Mouse (Mus musculus) adrenal gland, adult 2 months (tissue): ENCODE measurements around the gene Tmem181a. TPM values are rescaled to one million over a fixed set of nuclear protein-coding genes. Genes with fewer than 3 reads are reported as not detected.
"Not testable (repeated sequence)": the region's sequence is repeated elsewhere in the genome, so short reads cannot be mapped to it uniquely, and the experiment has no call there.

ENCODE experiments used
- DNase-seq: peaks from one replicate; pipeline ENCODE4 v3.0.0; 2021
- polyA plus RNA-seq: library from polyadenylated mRNA; depleted of rRNA; stranded (reverse); fragments of >200 nt; gene quantifications from 2 replicates; pipeline ENCODE4 v1.2.3, GENCODE M21; 2012; rRNA removed
- total RNA-seq, 2 experiments: library from RNA; stranded (reverse); gene quantifications; 2 replicates each; pipeline ENCODE4 v1.2.3; 2021

Tmem181a gene
- total and polyA plus RNA-seq, 3 experiments: 11.4 to 12.7 (median 12.1) TPM

- DNase-seq: not testable (repeated sequence)
These were observed 49.1 kb downstream of the Tmem181a start for GRCm38 (mm10) chr17:6305656-6306270.

GRCm38 (mm10) chr17:6306503-6306902 lies 49.8 kb downstream of the Tmem181a start:
- DNase-seq: not testable (repeated sequence)

GRCm38 (mm10) chr17:6311716-6312115 lies 55.1 kb downstream of the Tmem181a start:
- not testable (repeated sequence) for DNase-seq

GRCm38 (mm10) chr17:6312755-6313154 lies 56.1 kb downstream of the Tmem181a start:
- not testable (repeated sequence) for DNase-seq

GRCm38 (mm10) chr17:6314493-6314892 lies 57.8 kb downstream of the Tmem181a start:
- DNase-seq: not testable (repeated sequence)

GRCm38 (mm10) chr17:6315706-6316105 lies 59.0 kb downstream of the Tmem181a start:
- DNase-seq: not testable (repeated sequence)

- DNase-seq: peak; percentile 70
These were observed 59.9 kb downstream of the Tmem181a start for GRCm38 (mm10) chr17:6316379-6317126.

GRCm38 (mm10) chr17:6317339-6317985 lies 60.8 kb downstream of the Tmem181a start, which contains the start of gene Dynlt1a:
TSS of gene Dynlt1a (minus strand) at chr17:6317500.
- DNase-seq: peak; percentile 99

- DNase-seq: not testable (repeated sequence)
These were observed 64.6 kb downstream of the Tmem181a start for GRCm38 (mm10) chr17:6321081-6321777.

- DNase-seq: not testable (repeated sequence)
These were observed 65.1 kb downstream of the Tmem181a start for GRCm38 (mm10) chr17:6321778-6322101.

GRCm38 (mm10) chr17:6325021-6325420 lies 68.4 kb downstream of the Tmem181a start:
- DNase-seq: not testable (repeated sequence)

- DNase-seq: not testable (repeated sequence)
These were observed 68.9 kb downstream of the Tmem181a start for GRCm38 (mm10) chr17:6325543-6325942.

- DNase-seq: not testable (repeated sequence)
These were observed 70.9 kb downstream of the Tmem181a start for GRCm38 (mm10) chr17:6327554-6327953.

- not testable (repeated sequence) for DNase-seq
These were observed 72.3 kb downstream of the Tmem181a start for GRCm38 (mm10) chr17:6328997-6329396.

GRCm38 (mm10) chr17:6342606-6343294 lies 86.1 kb downstream of the Tmem181a start:
- DNase-seq: not testable (repeated sequence)

- not testable (repeated sequence) for DNase-seq
These were observed 98.6 kb downstream of the Tmem181a start for GRCm38 (mm10) chr17:6355256-6355655.

Other genes starting within 250 kb of the Tmem181a start
- 1 to 10 TPM; 5.3 to 6.9 TPM for gene Serac1, start 177.1 kb upstream of the Tmem181a start, total RNA-seq
- gene Serac1, start 177.1 kb upstream of the Tmem181a start, polyA plus RNA-seq: 2.8 and 4.9 TPM in 2 replicates
- 10 to 100 TPM; 60.6 to 93.9 TPM for gene Gtf2h5, start 177.1 kb upstream of the Tmem181a start, total RNA-seq
- gene Gtf2h5, start 177.1 kb upstream of the Tmem181a start, polyA plus RNA-seq: 3.9 and 4.5 TPM in 2 replicates
- gene Tulp4, start 150.4 kb upstream of the Tmem181a start, total RNA-seq: 10 to 100 TPM; 66.5 to 85.6 TPM
- gene Tulp4, start 150.4 kb upstream of the Tmem181a start, polyA plus RNA-seq: 53.3 and 66.6 TPM in 2 replicates
- 1 to 10 TPM; 2.2 to 3.4 TPM for gene Dynlt1a, start 60.6 kb downstream of the Tmem181a start, total RNA-seq
- 2.2 and 2.4 TPM in 2 replicates for gene Dynlt1a, start 60.6 kb downstream of the Tmem181a start, polyA plus RNA-seq
- 100 to 1,000 TPM; 116 to 142 TPM for gene Dynlt1b, start 173.3 kb downstream of the Tmem181a start, total RNA-seq
- gene Dynlt1b, start 173.3 kb downstream of the Tmem181a start, polyA plus RNA-seq: 150 and 165 TPM in 2 replicates